Mouse (Mus musculus) cerebellum, postnatal 14 days (tissue): ENCODE results near the gene Sytl5.

Experiments used
- DNase-seq, 2 experiments: peaks; one replicate each; pipeline ENCODE4 v3.0.0; 2021; ENCODE audit warnings: mixed read lengths in 2 of 2

Sytl5 gene

DNA sequence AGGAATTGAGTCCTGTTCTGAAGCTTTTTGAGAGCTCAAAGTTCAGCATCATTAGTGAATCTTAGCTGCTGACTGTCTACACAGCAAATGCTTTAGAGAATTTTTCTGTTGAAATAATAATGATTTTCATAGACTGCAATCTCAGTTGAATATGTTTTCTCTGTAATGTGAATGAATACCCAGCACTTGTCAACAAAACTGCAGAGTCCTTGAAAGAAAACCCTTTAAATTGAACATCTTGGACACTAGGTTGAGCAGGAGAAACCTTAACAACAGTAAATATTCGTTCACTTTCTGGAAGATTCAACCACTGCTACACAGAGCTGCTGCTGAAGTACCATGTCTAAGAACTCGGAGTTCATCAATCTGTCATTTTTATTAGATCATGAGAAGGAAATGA lies at the start of gene Sytl5:
Gene Sytl5 (plus strand): TSS at position 301 of the 400 bp plus-strand sequence.
- no peak for DNase-seq

DNA sequence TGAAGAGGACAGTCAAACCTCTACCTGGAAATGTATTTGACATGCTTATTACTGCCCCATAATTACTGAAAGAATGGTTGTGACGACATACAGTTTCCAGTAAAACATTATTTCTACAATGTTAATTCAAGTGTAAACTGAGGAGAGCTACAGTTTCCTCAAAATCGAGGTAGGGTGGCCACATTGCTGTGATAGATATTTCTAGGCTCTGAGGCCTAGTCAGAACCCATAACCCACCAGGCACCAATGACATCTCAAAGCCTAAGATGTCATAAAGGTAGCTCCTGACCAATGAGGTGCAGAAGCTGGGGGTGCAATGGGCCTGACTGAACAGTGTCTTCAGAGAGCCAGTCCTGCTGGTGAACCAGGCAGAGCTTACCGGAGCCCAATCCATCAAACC lies 38.8 kb upstream of the Sytl5 start, which contains the start of gene Hypm:
Gene Hypm (plus strand): TSS at position 301 of the 400 bp plus-strand sequence.
- no peak for DNase-seq

- no peak for DNase-seq
Observed at GRCm38 (mm10) chrX:9849403-9849802, 36.0 kb upstream of the Sytl5 start, which contains the start of gene H2al3. Gene H2al3 (plus strand): TSS chrX:9849703.

GRCm38 (mm10) chrX:9861859-9862258 lies 23.6 kb upstream of the Sytl5 start:
- no peak for DNase-seq

- no peak for DNase-seq
Observed at GRCm38 (mm10) chrX:9875519-9875918, 9.9 kb upstream of the Sytl5 start.

- no peak for DNase-seq
Observed at GRCm38 (mm10) chrX:9909572-9909971, 24.1 kb downstream of the Sytl5 start.

GRCm38 (mm10) chrX:9933839-9934238 lies 48.4 kb downstream of the Sytl5 start:
- no peak for DNase-seq

DNA sequence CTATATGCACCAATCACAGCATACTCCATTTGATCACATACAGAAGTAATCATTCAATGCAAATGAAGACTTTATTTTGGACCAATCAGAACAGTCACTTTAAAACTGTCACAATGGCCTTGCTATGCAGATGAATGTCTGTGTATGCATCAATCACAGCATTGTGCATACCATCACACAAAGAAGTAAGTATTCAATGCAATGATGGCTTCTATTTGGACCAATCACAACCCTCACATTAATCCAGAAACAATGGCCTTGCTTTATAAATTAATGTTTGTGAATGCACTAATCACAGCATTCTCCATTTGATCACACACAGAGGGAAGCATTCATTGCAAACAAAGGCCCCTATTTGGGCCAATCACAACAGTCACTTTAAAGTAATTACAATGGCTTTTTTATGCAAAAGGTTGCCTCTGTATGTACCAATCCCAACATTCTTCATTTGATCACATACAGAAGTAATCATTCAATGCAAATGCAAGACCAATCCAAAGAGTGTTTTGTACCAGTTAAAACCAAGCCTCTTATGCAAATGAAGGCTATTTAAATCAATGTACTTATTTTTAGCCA lies 98.8 kb downstream of the Sytl5 start:
- no peak for DNase-seq

DNA sequence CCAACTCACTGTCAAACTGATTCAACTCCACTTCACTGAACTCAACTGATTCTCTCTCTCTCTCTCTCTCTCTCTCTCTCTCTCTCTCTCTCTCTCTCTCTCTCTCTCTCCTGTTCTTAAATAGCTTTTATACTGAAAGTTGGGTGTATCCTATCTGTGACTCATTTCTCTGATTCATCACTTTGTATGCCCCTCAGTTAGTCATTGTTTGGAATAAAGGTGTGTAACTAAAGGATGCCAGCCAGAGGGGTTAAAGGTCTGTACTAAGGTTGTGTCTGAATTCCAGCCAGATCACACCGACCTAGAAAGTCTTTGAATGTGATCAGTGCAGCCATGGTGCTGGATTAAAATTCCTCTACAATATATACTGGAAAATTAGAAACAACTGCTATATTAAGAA lies 115.3 kb downstream of the Sytl5 start:
- DNase-seq, result no peak

- no peak for DNase-seq
Observed at GRCm38 (mm10) chrX:10005946-10006345, 120.5 kb downstream of the Sytl5 start.

DNA sequence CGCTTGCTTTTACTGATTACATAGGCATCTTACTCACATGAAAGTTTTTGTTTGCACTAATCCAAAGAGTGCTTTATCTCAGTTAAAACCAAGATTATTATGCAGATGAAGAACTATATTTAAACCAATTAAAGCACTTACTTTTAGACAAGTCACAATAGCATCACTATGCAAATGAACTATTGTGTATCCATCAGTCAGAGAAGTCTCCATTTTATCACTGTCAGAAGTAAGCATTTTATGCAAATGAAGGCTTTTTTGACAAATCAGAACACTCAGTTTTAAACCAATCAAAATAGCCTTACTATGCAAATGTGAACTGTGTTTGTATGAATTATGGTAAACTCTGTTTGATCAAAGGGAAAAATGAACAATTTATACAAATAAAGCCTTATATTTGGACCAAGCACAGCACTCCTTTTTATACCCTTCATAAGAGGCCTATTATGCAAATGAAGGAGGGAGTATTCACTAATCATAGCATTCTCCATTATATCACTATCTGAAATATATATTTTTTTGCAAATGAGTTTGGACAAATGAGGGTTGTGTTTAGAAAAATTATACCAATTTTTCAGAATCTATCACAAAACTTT lies 122.4 kb downstream of the Sytl5 start:
- no peak for DNase-seq

DNA sequence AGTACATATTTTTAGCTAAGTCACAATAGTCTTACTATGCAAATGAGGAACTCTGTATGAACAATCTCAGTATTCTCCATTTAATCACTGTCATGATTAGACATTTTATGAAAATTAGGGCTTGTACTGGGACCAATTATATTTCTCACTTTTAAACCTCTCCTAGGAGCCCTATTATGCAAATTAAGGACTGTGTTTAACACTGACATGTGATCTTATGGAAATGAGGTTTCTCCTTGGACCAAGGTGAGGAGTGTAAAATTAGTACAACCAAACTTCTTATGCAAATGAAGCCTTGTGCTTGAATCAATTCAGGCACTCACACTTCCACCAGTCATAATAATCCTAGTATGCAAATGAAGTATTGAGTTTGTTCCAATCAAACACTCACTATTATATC lies 124.8 kb downstream of the Sytl5 start:
- no peak for DNase-seq

GRCm38 (mm10) chrX:10034666-10035065 lies 149.2 kb downstream of the Sytl5 start:
- DNase-seq, result peak; percentile 3 to 6
